Mouse (Mus musculus) layer of hippocampus, postnatal 10 days (tissue): ENCODE measurements at regions not wholly inside any gene's neighbourhood (a gene's known extent, or its start where the extent isn't known, plus 50 kb on each side); places are given as distances from the start of the nearest gene placed in this dataset.

Experiments
- DNase-seq, 2 experiments: peaks; one replicate each; pipeline ENCODE4 v3.0.0; 2021; ENCODE audit warnings: low spot score in 2 of 2

- DNase-seq, result peak; percentile 83 to 85
Observed at GRCm38 (mm10) chr1:34642304-34642893, 62.9 kb downstream of the Amer3 start.

DNA sequence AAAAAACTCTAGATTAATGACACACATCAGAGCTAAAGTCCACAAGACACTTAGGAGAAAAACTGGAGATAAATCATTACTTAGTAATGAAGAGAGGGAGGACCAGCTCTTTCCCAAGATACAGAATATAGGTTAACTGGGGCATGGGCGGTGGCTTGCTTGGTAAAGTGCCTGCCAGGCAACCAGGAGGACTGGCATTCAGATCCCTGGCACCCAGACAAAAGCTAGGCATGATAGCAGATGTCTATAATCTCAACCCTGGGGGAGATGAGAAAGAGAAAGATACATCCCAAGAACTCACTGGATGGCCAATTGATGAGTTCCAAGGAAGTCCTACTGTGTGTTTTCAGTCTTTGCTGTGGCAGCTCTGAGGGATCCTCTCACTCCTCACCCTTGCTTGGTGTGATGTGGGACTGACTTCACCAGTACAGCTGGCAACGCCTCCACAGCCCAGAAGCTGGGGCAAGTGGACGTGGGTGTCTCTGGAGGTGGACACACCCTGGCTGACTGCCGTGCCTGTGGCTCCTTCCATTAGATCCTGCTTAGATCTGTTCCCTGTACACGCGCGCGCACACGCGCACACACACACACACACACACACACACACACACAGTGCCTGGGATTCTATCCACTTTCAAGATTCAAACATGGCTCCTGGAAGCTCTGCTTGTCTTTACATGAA lies 74.6 kb downstream of the Amer3 start:
- DNase-seq, result no peak

GRCm38 (mm10) chr1:34657481-34657880 lies 78.0 kb downstream of the Amer3 start:
- no peak for DNase-seq

DNA sequence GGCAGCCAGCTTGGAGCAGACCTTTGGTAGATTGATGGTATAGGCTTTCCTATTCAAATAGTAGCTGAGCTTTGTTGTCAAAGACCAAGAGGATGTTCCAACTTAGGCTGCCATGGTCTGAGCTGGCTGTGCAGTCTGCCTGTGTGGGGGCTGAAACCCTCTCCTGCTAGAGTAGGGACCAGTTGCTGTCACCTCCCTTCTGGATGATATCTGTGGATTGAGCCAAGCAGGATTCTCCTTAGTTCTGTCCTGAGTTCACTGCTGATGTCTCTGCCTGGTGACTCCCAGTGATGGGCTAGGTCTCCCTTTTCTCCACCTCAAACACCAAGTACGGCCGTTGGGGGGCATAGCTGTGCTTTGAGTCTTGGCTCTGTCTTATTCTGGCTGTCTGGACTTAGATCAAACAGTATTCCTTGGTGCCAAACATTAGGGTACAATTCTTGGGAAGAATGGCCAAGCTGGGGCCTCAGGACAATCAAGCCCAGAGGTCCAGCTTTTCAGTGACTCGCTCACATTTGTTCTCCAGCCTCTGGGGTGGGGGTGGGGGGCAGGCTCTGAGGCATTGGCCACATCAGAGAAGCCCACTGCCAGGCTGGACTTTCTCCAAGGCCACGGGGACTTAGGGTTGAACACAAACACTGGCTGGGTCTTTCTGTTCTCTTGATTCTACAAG lies 84.6 kb downstream of the Amer3 start:
- peak; percentile 61 to 70 for DNase-seq

DNA sequence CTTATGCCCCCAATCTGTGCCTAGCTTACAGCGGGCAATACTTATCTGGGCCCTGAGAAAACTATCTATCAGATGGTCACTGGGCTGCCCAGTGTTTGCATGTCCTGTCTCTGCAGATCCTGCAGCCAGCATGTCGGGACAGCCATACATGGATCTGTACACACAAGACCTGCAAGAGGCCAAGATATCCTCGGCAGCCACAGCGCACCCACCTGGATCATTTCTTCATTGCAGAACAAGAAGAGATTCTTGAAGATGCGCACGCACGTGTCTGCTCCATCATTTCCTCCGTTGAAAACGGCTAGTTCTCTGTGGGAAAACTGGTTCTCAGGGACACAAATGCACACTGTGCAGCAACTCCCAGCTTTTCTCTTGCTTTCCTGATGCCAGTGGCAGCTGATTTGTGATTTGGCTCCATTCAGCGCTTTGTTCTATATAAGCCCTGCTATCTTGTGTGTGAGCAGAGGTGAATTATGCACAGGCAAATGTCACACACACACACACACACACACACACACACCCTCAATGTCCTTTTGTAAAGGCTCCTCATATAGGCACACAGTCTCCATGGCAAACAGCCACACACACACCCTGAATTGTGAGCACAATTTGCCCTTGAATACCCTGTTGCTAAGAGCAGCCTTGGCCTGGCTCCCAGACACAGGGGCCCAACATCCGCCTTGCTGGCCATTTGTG lies 85.5 kb downstream of the Amer3 start:
- peak; percentile 74 to 83 for DNase-seq

GRCm38 (mm10) chr1:34665512-34665854 lies 86.0 kb downstream of the Amer3 start:
- no peak for DNase-seq

DNA sequence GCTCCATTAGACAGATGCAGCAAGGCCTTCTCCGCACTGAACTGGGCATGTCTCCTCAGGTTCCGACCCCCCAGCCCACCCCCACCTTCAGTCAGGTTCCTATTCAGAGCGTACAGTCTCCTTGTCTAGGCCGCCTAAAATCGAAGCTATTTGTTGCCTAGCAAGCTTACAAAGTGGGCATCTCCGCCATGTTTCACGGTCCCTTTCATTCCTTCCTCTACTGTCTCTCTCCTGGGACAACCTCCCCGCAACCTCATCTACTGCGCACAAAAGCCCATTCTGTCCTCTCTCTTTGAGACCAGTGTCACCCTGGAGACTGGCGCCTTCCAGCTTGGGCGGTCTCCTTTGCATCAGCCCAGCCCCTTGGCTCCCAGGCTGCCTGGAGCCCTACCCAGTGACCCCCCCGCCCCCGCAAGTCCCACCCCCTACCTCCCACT lies 86.8 kb downstream of the Amer3 start:
- DNase-seq, result peak in 1 of 2 experiments; percentile 51

DNA sequence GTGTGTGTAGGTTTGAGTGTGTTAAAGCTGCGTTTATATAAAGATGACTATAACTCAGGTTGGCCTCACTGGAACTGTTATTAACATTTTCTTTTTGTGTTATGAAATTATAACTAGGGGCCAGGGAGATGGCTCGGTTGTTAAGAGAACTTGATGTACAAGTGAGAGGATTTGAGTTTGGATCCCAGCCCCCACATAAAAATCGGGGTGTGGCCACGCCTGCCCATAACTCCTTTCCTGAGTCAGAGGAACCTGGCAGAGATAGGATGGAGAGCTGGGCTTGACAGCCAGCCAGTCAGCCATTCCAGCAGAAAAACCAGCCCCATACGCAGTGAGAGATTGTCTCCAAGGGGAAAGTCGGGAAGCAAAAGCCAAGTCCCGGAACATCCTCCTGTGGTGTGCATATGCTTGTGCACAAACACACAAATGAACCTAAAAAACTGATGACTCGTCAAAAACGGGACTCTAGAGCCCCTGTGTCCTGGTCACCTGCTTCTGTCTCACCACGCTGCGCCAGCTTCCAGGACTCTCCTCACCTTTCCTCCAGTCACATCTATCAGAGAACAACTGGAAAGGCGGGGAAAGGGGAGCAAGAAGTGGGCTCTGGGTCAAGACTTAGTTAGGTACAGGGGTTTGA lies 97.8 kb downstream of the Amer3 start:
- DNase-seq, result no peak

- peak; percentile 51 to 73 for DNase-seq
Observed at GRCm38 (mm10) chr1:34677832-34678733, 98.6 kb downstream of the Amer3 start.

DNA sequence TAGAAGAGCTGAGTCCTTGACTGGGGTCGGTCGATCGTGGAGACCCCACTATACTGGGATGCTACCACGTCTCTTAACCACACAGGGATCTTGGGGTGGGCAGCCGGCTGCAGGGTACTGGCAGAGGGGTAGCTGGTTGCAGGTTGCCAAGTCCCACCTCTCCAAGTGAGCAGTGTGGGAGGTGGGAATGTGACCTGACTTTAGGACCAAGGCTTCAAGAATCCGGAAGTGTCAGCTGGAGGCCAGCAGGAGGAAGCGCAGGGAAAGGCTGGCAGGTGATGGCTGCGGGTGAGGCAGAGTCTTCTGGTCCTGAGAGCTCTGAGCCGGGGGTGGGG lies 99.2 kb downstream of the Amer3 start:
- peak in 1 of 2 experiments; percentile 31 for DNase-seq

DNA sequence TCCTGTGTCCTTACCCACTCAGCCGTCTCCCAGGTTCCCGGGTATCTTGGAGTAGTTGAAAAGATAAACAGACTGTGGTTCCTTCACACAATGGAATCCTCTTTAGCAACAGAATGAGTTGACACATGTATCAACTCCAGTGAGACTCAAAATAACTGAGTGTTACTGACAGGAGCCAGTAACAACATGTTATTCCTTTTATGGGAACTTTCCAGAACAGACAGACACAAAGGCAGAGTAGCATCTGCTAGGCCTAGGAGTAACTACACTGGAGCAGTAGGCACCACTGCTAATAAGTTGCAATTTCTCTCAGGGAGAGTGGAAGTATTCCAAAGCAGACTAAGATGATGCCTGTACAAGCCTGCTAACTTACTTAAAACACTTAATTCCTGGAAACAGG lies 107.1 kb downstream of the Amer3 start:
- no peak for DNase-seq

GRCm38 (mm10) chr1:34696533-34696932 lies 117.1 kb downstream of the Amer3 start:
- DNase-seq, result peak; percentile 36 to 52

- DNase-seq, result peak; percentile 81 to 83
Observed at GRCm38 (mm10) chr1:34700237-34701030, 121.0 kb downstream of the Amer3 start.

DNA sequence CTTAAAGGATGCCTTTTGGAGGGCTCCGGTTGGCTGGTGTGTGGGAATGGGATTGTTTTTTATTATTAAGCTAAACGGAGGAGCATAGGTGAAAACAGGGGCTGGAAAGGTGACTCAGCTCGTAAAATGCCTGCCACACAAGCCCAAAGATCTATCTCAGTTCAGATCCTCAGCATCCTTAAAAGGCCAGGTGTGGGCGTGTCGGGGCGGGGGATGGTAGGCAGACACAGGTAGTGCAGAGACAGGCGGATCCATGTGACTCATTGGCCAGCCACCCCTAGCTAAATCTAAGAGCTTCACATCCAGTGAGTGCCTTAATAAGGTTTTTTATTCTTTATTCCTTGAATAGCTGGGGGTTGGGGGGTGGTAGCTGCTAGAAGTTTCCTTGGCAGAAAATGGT lies 122.0 kb downstream of the Amer3 start:
- no peak for DNase-seq

GRCm38 (mm10) chr1:34709089-34709488 lies 129.6 kb downstream of the Amer3 start:
- no peak for DNase-seq

DNA sequence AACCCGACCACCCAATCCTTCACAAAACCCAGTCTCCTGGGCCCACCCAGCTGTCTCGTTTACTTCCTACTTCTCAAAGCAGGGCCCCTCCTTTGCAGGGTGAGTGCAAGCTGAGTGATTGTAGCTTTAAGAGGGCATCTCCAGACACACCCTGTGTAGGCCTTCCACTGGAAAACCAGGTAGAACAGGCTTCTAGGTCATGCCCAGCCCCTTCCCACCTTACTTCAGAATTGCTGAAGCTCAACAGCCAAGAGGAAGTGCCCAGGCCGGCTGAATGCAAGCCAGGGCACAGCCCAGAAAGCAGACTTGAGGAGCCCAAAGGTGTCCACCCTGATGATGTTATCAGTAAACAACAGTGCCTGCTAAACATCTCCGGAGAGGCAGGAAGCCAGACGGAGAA lies 120.2 kb downstream of the Fam168b start:
- no peak for DNase-seq

- no peak for DNase-seq
Observed at GRCm38 (mm10) chr1:34732156-34732555, 110.7 kb downstream of the Fam168b start.

DNA sequence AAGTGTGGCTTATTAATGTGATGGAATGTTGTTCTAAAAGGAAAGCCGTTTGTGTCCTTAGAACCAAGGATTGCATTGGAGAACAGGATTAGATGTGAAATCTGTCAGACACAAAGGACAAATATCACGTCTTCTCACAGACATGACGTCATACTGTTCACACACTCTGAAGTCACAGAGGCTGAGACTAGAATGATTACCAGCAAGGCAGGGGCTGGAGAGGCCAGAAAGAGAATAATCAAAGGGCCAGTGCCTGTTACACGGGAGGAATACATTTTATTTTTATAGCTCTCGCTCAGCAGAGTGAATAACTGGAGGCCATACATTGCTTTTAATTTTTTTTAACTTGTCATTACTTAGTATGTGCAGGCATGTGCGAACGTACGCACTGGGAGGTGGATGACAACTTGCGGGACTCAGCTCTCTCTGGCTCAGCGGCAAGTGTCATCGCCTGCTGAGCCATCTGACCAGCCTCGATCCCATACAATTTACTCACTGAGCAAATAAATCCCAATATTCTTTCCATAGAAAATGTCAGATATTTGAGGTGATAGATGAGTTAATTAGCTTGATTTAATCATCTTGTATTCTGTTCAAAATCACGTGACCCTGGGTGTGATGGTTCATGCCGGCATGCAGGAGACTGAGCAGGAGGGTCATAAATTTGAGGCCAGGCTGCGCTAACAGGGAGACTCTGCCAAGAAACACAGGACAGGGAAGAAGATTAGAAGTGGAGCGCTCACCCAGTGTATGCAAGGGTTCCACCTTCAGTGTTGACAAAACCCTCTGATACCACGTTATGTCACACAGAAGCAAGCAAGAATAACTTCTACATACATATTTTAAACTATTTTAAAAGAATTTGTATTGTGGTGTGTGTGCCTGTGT lies 109.6 kb downstream of the Fam168b start:
- no peak for DNase-seq
